Mouse (Mus musculus) liver, postnatal 0 days (tissue): ENCODE data around the gene Srebf2.

ENCODE experiments used
- CTCF ChIP-seq: sonication (generic); IDR thresholded peaks from 2 replicates; pipeline ENCODE4 v1.5.1; 2016; ENCODE audit warnings: antibody characterized with exemption, low read depth
- EP300 ChIP-seq: IDR thresholded peaks from 2 replicates; pipeline ENCODE4 v1.6.1; 2016; ENCODE audit warnings: antibody characterized with exemption, low read depth, mild to moderate bottlenecking

DNA sequence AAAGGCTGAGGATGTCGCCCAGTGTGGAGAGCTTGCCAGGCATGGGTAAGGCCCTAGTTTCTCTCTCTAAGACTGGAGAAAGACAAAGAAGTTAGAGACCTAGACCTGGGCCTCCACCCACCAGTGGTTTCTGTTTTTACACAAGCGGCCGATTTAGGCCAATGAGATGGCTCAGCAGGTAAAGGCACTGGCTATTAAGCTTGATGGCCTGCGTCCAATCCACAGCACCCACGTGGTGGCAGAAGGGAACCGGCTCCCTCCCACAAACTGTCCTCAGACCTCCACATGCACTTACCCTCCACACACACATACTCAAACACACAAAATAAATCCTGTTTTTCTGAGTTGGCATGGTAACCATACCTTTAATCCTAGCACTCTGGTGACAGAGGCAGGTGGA lies 55.1 kb downstream of the Srebf2 start:
- TF ChIP-seq CTCF (no peak), EP300 (no peak)
